Mouse (Mus musculus) megakaryocyte-erythroid progenitor cell, adult 5-6 weeks (primary cell): Measurements from ENCODE around the gene Qtrt1. TPM values are rescaled to one million over a fixed set of nuclear protein-coding genes. Genes with fewer than 3 reads are reported as not detected.

ENCODE experiments used
- ATAC-seq: replicated peaks from 2 replicates; pipeline ENCODE4 v1.8.0; 2016; ENCODE audit warnings: mild to moderate bottlenecking, inconsistent platforms; ENCODE audit not compliant: severe bottlenecking, poor library complexity, low FRiP score, low TSS enrichment
- total RNA-seq, 2 experiments: library from RNA; stranded (forward) in 1 of 2; stranded (reverse) in 1 of 2; fragments of 200-1000, 215-1000 nt in 1 of 2; fragments of >200 nt in 1 of 2; fragmentation: Nextera tagmentation in 1 of 2; gene quantifications; 2 replicates each; pipeline ENCODE4 v1.2.3; 2014 to 2017

The Qtrt1 gene
- total RNA-seq (2014; fragmentation: Nextera tagmentation) (56.6 and 56.8 TPM in 2 replicates), total RNA-seq (2017) (23.5 and 36.1 TPM in 2 replicates)

- ATAC-seq = peak; percentile 94
Observed at GRCm38 (mm10) chr9:21411669-21412550, at the start of gene Qtrt1. Qtrt1 (plus strand) TSS chr9:21411837.

GRCm38 (mm10) chr9:21366541-21367220, 45.0 kb upstream of the Qtrt1 start:
- peak; percentile 42 for ATAC-seq

- ATAC-seq = peak; percentile 84
Observed at GRCm38 (mm10) chr9:21367357-21368111, 44.1 kb upstream of the Qtrt1 start, which contains the start of gene Ilf3. Ilf3 (plus strand) TSS chr9:21367871.

- peak; percentile 13 for ATAC-seq
Observed at GRCm38 (mm10) chr9:21368131-21368584, 43.5 kb upstream of the Qtrt1 start.

- 0 out of 2 replicates have a peak, but pooled peaks have one; percentile 23 for ATAC-seq
Observed at GRCm38 (mm10) chr9:21369080-21369479, 42.6 kb upstream of the Qtrt1 start.

- ATAC-seq = no peak
Observed at GRCm38 (mm10) chr9:21370876-21371275, 40.8 kb upstream of the Qtrt1 start.

- ATAC-seq = no peak
Observed at GRCm38 (mm10) chr9:21372508-21372907, 39.1 kb upstream of the Qtrt1 start.

GRCm38 (mm10) chr9:21379195-21379594, 32.4 kb upstream of the Qtrt1 start:
- ATAC-seq = peak; percentile 70

- no peak for ATAC-seq
Observed at GRCm38 (mm10) chr9:21380868-21381267, 30.8 kb upstream of the Qtrt1 start.

GRCm38 (mm10) chr9:21383966-21384365, 27.7 kb upstream of the Qtrt1 start:
- peak; percentile 35; the same call in 1 of the 2 replicates for ATAC-seq

- ATAC-seq = no peak
Observed at GRCm38 (mm10) chr9:21392646-21393175, 18.9 kb upstream of the Qtrt1 start.

GRCm38 (mm10) chr9:21395692-21396091, 15.9 kb upstream of the Qtrt1 start:
- ATAC-seq = no peak

GRCm38 (mm10) chr9:21397170-21397569, 14.5 kb upstream of the Qtrt1 start:
- no peak for ATAC-seq

- no peak for ATAC-seq
Observed at GRCm38 (mm10) chr9:21401042-21401441, 10.6 kb upstream of the Qtrt1 start.

- no peak for ATAC-seq
Observed at GRCm38 (mm10) chr9:21402764-21403253, 8.8 kb upstream of the Qtrt1 start.

GRCm38 (mm10) chr9:21403745-21404144, 7.9 kb upstream of the Qtrt1 start:
- no peak for ATAC-seq

- ATAC-seq = no peak
Observed at GRCm38 (mm10) chr9:21405525-21405924, 6.1 kb upstream of the Qtrt1 start.

- no peak for ATAC-seq
Observed at GRCm38 (mm10) chr9:21407951-21408350, 3.7 kb upstream of the Qtrt1 start.

GRCm38 (mm10) chr9:21408624-21409023, 3.0 kb upstream of the Qtrt1 start:
- no peak for ATAC-seq
